Mouse (Mus musculus) heart, adult 18-20 months (tissue): ENCODE data around the gene Hist1h4i. TPM values are rescaled to one million over a fixed set of nuclear protein-coding genes. Genes with fewer than 3 reads are reported as not detected.
A peak's percentile ranks its signal among the peaks of the same experiment; 100 is the strongest.

Experiments used
- DNase-seq, 2 experiments: peaks; one replicate each; pipeline ENCODE4 v3.0.0; 2021 to 2022; ENCODE audit warnings: mixed read lengths in 1 of 2
- total RNA-seq, 2 experiments: library from RNA; stranded (reverse); gene quantifications; 2 replicates each; pipeline ENCODE4 v1.2.3; 2021

The Hist1h4i gene
- total RNA-seq, 2 experiments from 2014 or later: 15.0 to 20.2 TPM

DNA sequence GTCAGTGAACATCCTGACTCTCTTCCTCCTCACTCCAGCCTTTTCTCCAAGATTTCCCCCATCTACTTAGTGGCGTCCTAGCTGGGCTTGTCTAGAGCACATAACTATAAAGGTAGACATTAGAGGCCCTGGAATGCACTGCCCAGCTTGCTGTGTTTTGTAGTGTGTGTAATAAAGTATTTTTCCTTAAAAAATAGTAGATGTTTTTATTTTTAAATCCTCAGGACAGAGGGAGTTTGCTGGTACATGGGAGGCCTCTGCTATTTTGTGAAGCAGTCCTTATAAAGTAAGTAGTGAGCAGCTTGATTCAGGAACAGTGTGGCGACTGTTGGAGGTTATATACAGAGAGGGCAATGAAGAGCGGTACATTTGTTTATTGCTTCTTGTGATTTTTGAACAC is 32.5 kb downstream of the Hist1h4i start:
- DNase-seq: no peak

DNA sequence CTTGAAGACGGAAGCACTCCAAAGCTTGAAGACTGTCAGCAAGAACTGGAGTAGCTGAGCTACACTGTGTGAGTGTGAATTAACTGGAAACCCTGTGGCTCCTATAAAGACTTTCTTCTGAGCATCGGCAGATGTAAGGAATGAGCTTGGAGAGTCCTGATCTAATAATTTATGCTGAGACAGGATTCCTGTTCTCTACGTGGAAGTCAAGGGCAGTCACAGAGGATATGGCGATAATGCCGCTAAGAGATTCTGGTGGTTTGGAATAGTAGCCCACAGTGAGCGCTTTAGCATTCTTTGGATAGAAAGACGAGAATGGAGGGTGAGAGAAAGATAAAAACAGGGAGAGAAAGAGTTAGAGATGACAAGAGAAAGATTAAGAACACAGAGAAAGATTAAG is 33.3 kb downstream of the Hist1h4i start:
- DNase-seq: no peak

DNA sequence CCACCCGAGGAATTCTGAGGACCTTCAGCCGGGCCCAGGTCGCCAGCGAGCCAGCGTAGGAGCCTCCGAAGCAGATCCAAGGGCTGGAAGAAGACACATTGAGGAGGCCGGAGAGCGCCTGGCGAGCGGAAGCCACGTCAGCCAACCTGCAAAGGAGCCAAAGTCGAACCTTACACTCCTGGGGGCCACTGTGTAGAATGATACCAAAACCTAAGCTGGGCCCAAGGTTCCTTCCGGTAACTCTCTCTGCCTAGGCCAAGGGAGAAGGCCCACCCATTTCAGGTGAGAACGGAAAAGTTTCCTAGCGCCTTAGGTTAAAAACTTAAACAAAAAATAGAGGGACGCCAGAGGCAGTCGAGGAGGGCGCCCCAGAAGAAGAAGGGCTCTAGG is 34.0 kb downstream of the Hist1h4i start:
- DNase-seq: no peak

DNA sequence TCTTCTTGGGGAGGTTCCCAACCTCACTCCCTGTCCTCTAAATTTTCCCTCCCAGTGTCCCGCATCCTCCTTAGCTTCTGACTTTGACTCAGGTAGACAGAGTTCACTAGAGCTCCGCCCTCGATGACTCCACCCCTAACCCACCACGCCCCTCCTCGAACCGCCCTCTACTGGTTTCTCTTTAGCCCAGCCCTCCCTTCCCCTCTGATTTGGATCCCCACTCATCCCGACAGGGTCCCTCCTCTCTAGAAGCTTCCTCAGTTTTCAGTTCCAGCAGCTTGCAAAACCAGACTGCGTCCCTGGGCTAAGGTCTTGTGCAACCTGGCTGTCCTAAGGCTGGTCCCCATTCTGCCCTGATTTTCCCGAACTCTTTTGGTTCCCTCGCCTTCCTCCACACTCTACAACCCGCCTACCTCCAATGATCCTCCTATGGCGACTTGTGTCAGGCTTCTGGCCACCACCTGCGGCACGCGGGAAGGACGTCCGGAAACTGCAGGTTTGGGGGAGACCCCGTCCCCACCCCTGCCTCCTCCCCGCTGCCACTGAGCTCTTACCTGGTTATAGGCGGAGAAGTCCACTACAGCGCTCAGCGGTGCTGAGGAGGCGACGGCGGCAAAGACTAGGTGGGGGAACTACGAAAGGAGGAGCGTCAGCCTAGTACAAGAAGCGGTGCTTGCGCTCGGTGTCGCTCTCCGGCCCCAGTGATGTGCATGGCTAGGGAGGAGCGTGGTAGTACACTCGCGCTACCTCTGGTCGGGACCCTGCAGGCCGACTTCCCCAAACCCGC is 34.6 kb downstream of the Hist1h4i start:
- DNase-seq: peak; percentile 64 to 73

DNA sequence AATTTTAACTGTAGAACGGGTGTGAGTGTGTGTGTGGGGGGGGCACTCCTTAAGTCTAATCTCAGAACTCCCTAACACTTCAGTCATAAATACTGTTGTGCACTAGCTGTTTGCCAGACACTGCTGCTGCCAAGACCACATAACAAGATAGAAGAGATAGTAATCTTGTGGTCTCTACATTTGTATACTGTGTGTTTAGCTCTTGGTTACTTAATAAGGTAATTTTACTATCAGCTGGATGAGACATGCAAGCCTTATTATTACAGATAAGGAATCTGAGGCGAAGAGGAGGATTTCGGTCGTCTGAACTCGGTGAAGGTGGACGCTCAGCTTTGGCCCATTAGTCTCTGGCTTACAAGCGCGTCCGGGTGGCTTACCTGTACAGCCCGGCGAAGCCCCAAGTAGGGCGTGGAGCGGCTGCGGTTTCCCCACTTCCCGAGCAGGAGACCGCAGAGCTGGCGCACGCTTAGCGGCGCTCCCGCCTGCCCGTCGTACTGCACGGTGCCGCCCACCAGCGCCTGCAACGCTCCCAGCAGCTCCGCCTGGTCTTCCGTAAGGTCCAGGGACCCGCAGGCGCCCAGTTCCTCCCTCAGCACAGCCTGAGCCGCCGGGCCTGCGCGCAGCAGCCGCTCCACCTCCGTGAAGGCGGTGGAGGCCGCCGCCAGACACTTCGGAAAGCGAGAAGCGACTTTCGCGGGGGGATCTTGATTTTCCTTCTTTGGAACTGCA is 35.4 kb downstream of the Hist1h4i start:
- DNase-seq: peak in 1 of 2 experiments; percentile 53

DNA sequence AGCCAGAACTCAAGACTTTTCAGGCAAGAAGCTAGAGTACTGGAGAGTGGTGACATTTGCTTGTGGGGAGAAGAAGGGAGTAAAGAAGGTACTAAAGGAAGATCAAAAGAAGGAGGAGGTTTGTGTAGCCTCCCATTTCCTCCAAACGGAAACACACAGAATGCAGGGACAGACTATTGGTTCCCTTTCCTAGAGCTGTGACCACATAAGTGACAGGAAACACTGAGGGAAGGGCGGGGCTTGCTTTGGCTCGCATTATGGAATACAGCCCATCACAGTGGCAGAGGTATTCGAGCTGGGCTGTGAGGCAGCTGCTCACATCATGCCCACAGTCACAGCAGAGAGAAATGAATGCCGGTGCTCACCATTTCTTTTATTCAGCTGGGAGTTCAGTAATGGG is 39.3 kb downstream of the Hist1h4i start:
- no peak for DNase-seq

DNA sequence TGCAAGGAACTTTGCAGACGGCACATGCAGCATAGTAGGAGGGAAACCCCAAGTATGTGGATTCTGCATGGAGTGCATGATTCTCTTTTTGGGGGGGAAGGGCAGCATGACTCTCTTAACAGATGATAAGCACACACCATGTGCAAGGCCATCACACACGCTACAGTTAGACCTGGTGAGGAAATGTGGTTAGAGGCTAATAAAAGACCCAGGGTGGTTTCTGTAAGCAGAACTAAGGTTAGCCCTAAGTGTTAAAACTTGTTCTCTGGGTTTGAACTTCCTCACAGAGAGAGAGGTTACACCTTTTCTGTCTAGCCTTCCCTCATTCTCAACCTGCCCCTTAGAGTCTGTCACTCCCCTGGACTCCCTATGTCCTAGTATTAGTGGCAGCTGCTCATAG is 39.8 kb downstream of the Hist1h4i start:
- no peak for DNase-seq

DNA sequence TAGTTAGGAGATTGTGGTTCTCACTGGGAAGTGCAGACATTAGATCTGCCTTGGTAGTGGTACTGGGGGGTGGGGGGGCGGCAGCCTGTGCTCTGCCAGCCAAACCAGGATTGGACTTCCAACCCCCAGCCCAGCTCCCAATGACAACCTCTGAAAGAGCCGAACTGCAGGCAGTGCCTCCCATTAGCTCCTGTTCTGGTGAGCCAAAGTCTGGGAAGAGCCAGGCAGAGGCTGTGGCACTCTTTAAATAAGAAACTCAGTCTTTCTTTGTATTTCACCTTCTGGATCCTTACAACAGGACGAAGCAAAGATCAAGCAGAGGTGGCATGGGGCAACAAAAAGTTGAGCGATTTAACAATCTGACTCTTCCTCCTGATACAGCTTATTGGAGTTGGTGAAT is 42.0 kb downstream of the Hist1h4i start:
- DNase-seq: no peak

DNA sequence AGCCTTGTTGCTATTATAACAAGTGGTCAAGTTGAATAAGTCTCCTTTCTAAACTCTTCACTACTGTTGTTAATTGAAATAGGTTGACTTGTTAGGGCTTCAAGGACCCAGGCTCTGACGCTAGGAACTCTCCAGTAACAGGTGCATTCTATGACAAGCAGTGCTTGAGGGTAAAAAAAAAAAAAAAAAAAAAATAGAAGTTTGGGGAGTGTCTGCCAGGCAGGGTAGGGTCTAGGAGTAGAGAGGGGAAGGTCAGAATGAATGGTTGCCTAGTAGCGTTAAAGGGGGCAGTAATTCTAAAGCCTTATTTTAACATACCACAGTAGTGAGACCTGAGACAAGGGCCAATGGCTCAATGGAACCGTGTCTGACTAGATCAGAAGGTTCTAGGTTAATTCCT is 42.8 kb downstream of the Hist1h4i start:
- DNase-seq: no peak

DNA sequence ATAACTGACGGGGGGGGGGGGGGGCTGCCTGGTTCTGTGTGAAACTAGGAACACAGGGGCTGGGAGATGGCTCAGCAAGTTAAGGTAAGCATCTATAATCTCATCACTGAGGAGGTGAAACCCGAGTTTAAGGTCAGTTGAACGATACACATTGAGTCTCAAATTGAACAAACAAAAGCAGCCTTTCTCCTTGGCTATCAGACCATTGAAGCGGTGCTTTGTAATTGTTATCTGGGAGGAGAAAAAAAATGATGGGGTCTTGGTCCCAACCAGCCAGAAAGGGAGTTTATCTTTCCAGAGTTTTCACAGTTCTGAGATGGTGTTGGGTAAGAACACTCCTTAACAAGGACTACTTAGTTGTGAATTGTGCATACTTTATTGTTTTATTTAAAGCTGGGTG is 43.3 kb downstream of the Hist1h4i start:
- DNase-seq: no peak

DNA sequence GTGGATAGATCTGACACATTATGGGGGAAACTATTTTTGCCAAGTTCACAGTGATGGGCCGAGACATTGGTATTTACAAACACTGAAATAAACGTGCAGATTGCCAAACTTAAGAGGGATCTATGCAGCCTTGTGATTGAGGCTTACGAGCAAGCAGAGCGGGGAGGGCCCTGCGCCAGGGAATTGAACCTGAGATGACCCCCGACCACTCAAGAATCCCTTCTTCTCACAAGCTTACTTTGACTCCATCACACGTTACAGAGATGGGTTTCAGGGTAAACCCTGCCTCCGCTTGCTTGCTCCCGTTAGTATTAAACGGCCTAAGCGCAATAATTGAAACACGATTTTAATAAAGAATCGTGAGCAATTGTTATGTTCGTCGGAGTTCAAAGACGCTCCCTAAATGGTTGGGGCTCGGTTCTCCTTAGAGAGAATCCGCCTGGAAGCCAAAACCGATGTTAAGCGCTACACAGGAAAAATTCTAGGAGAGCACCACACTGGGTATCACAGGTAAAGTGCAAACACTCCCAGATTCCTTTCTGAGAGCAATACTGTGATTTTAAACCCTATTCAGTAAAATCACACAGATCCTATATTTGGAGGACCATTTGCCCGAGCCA is 43.9 kb downstream of the Hist1h4i start:
- DNase-seq: no peak

DNA sequence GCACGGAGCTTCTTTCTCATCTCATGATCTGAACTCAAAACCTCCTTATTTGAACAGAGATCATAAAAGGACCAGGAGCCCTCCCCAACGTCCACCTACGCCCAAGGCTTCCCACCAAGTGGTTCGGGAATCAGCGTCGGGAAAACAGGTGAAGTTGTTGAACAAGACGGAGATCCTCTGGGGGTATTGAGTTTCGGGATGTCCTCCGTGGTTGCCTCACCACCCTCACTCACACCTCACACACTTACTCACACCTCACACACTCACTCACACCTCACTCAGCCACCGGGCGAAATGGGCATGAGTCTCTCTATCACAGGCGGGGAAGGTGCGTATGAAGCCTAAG is 44.3 kb downstream of the Hist1h4i start:
- DNase-seq: peak in 1 of 2 experiments; percentile 23

DNA sequence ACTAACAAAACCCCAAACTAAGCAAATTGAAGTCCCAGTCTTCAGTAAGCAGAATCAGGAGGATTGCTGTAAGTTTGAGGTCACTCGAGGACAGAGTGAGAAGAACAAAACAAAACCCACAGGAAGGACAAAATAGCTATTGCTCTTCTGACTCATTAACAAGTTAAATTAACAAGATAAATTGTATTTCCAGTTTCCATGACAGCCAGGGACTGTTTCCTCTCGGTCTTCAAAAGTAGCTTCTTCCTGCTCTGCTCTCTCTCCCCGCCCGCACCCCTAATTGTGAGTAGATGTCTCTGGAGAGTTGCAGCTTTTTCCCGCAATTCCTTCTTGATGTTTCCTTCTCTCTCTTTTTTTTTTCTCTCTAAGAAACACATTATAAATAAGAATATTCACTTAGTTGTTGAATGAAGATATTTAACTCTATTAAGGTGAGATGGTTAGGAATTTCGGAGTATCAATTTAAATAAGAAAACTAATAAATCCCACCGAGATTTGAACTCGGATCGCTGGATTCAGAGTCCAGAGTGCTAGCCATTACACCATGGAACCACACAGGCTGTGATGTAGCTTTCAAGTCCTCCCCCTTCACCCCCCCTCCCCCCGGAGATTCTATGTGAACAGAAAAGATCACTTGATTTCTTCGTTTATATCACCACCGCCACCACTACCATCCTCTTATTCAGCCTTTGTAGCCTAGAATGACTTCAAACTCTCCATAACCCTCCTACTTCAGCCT is 44.9 kb downstream of the Hist1h4i start:
- DNase-seq: peak; percentile 8 to 41

DNA sequence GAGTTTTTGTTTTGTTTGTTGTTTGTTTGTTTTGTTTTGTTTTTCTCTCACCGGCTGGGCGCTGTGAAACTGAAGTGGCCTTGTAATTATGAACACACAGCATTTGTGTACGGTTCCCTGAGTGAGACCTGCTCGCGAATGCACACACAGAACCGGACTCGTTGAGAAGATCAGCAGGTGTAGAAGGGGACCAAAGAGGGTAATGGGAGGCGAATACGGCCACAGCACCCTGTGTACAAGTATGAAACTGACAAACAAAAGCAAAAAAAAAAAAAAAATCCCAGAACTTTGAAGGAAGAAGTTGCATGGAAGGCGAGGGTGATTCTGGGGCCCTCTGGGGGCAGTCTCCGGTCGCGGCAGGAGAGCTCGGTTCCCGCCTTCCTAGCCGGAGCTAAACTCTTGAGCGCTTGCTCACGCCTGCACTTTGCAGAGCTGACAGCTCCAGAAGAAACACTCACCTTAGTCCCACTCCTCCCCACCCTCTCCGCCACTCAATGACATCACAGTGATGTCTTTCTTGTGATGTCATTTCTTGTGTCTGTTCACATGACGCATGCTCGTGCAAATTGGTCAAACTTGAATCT is 45.7 kb downstream of the Hist1h4i start:
- peak; percentile 32 to 50 for DNase-seq

DNA sequence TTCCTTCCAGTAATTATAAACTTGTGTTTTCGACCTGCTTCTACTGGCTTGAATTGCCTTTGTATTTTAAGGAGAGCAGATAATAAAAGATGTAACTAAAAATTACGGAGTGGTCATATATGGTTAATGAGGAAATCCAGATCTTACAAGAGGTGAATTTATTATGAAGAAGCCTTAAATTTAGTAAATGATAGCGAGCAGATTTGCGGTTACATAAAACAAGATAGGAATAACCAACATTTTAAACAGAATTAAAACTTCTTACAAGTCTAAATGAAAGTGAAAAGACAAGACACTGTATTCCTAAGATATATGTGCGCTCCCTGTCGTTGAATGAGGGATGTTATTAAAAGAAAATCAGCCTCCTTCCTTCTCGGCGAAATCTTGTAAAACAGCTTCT is 46.3 kb downstream of the Hist1h4i start:
- DNase-seq: no peak

DNA sequence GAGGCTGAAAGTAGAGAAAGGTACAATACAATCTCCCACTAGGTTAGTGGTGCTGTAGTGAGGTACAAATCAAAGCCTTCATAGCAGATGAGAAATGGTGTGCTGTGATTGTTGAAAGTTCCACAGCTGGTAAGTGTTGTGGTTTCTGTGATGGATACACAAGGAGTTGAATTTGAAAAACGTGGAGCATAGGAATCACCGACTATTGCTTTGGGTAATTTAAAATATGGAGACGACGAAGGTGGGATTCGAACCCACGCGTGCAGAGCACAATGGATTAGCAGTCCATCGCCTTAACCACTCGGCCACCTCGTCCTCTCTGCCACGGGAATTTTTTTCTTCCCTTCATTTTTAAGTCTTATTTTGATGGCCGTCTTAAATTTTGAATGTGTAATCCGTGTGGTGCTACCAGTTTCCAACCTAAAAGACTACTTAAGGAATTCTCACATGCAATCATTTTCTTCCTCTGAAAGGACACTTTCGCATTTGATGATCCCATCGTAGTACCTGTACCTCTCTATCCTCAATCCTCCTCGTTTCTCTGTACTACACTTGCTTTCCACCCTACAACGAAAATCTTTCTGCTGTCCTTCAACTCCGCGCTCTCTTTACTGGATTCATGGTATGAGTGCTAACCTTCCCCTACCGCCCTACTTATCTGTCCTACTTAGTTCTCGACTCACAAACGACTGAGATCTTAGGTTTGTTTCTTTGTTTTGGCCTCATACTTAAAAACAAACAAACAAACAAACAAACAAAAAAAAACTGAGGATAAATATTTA is 47.0 kb downstream of the Hist1h4i start:
- DNase-seq: peak; percentile 22 to 51

DNA sequence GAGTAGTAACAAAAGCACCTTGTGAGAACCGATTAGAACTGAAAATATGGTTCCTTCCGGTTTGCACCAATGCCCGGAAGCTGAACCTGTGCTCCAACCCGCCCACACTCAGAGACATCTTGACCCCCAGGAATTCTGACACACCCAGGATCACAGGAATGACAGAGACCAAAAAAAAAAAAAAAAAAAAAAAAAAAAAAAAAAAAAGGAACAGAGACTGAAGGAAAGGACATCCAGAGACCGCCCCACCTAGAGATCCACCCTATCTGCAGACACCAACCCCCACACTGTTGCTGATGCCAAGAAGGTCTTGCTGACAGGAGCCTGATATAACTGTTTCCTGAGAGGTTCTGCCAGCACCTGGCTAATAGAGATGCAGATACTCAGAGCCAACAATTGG is 48.6 kb downstream of the Hist1h4i start:
- DNase-seq: no peak
